Mouse (Mus musculus) hindbrain, embryonic 11.5 days (tissue): ENCODE data around the gene Kcnj6. TPM values are rescaled to one million over a fixed set of nuclear protein-coding genes. Genes with fewer than 3 reads are reported as not detected.
A peak's percentile ranks its signal among the peaks of the same experiment; 100 is the strongest.

Source experiments
- ATAC-seq: fragments of 200-750 bp; cut with Nextera tagmentation; 2 replicates; pipeline ENCODE4 v1.8.0; 2017; ENCODE audit warnings: mild to moderate bottlenecking, moderate TSS enrichment, moderate library complexity; ENCODE audit not compliant: low FRiP score
- DNase-seq: peaks from one replicate; pipeline ENCODE4 v3.0.0-alpha.2; 2015; ENCODE audit warnings: low spot score
- H3K27ac ChIP-seq: fragments of 300-500 bp; sonication (generic); 2 replicates; pipeline ENCODE4 v1.5.1; 2014; ENCODE audit warnings: mild to moderate bottlenecking, low read depth, low read length
- H3K27me3 ChIP-seq: fragments of 300-500 bp; sonication (generic); 2 replicates; pipeline ENCODE4 v1.6.1; 2014; ENCODE audit warnings: mild to moderate bottlenecking, low read length, moderate library complexity, mixed read lengths; ENCODE audit not compliant: control insufficient read depth, insufficient read depth
- H3K36me3 ChIP-seq: fragments of 300-500 bp; sonication (generic); 2 replicates; pipeline ENCODE4 v1.6.1; 2014; ENCODE audit warnings: mild to moderate bottlenecking, low read length, moderate library complexity, mixed read lengths; ENCODE audit not compliant: control insufficient read depth, insufficient read depth
- H3K4me1 ChIP-seq: fragments of 300-500 bp; sonication (generic); replicated peaks from 2 replicates; pipeline ENCODE4 v1.6.1; 2014; ENCODE audit warnings: low read length, mixed read lengths; ENCODE audit not compliant: control insufficient read depth, insufficient read depth
- H3K4me2 ChIP-seq: fragments of 300-500 bp; sonication (generic); replicated peaks from 2 replicates; pipeline ENCODE4 v1.6.1; 2014; ENCODE audit warnings: mild to moderate bottlenecking, low read depth, low read length
- H3K4me3 ChIP-seq: fragments of 300-500 bp; sonication (generic); 2 replicates; pipeline ENCODE4 v1.5.1; 2014; ENCODE audit warnings: low read depth, low read length
- H3K9ac ChIP-seq: fragments of 300-500 bp; sonication (generic); 2 replicates; pipeline ENCODE4 v1.6.1; 2014; ENCODE audit warnings: low read depth, low read length
- H3K9me3 ChIP-seq: fragments of 300-500 bp; sonication (generic); 2 replicates; pipeline ENCODE4 v1.6.1; 2016; ENCODE audit warnings: low read length; ENCODE audit not compliant: control insufficient read depth
- WGBS: fragments of 180-500 bp; shearing (Covaris S2); extraction: QIAGEN DNeasy Blood & Tissue Kit; methylation state at CpG from one replicate; pipeline ENCODE4 v1.1.7; 2014; 5-methylcytosine and 5-hydroxymethylcytosine counted together
- polyA plus RNA-seq: library from polyadenylated mRNA; unstranded; fragments of >200 nt; fragmentation: Nextera tagmentation; extraction: Ambion mirVana; gene quantifications from 2 replicates; pipeline ENCODE4 v1.2.1, GENCODE M21; 2014

Kcnj6 gene
- polyA plus RNA-seq, 1 experiment from 2014 or later, result 0.08 TPM

- Histone ChIP-seq H3K27me3 (0 out of 2 replicates have a peak, but pooled peaks cover 2% of the 10 kb centered on the region), H3K4me3 (no peak overlapping the region), H3K9me3 (no peaks in the 10 kb centered on the region), H3K9ac (no peak overlapping the region), H3K4me2 (no peak overlapping the region), H3K27ac (no peak overlapping the region), H3K36me3 (no peaks in the 10 kb centered on the region), H3K4me1 (no peaks in the 10 kb centered on the region)
- DNase-seq (no peak), ATAC-seq (no peak)
- WGBS, result 82% methylated on average over 7 of the region's 7 CpGs
Observed at GRCm38 (mm10) chr16:94793041-94793440, 204.5 kb downstream of the Kcnj6 start.

GRCm38 (mm10) chr16:94789958-94790357, 207.5 kb downstream of the Kcnj6 start:
- H3K4me1 ChIP-seq, result no peaks in the 10 kb centered on the region
- no peaks in the 10 kb centered on the region for H3K36me3 ChIP-seq
- 0 out of 2 replicates have a peak, but pooled peaks cover 2% of the 10 kb centered on the region for H3K27me3 ChIP-seq
- ATAC-seq (no peak), DNase-seq (peak; percentile 54)
- no peak overlapping the region for H3K9ac ChIP-seq
- H3K27ac ChIP-seq, result no peak overlapping the region
- no peak overlapping the region for H3K4me2 ChIP-seq
- H3K9me3 ChIP-seq, result no peaks in the 10 kb centered on the region
- WGBS, result 31% methylated on average over 6 of the region's 6 CpGs
- H3K4me3 ChIP-seq, result no peak overlapping the region

- ATAC-seq (no peak), DNase-seq (no peak)
- Histone ChIP-seq H3K4me2 (no peak overlapping the region), H3K9me3 (no peaks in the 10 kb centered on the region), H3K27me3 (0 out of 2 replicates have a peak, but pooled peaks cover 2% of the 10 kb centered on the region), H3K36me3 (no peaks in the 10 kb centered on the region), H3K4me1 (no peaks in the 10 kb centered on the region), H3K27ac (no peak overlapping the region), H3K4me3 (no peak overlapping the region), H3K9ac (no peak overlapping the region)
- 90% methylated on average over 7 of the region's 7 CpGs for WGBS
Observed at GRCm38 (mm10) chr16:94788716-94789115, 208.8 kb downstream of the Kcnj6 start.

GRCm38 (mm10) chr16:94788165-94788564, 209.3 kb downstream of the Kcnj6 start:
- H3K9me3 ChIP-seq, result no peaks in the 10 kb centered on the region
- 0 out of 2 replicates have a peak, but pooled peaks cover 2% of the 10 kb centered on the region for H3K27me3 ChIP-seq
- no peaks in the 10 kb centered on the region for H3K36me3 ChIP-seq
- H3K9ac ChIP-seq, result no peak overlapping the region
- 7% methylated on average over 16 of the region's 16 CpGs for WGBS
- no peak overlapping the region for H3K4me2 ChIP-seq
- H3K4me3 ChIP-seq, result no peak overlapping the region
- H3K27ac ChIP-seq, result no peak overlapping the region
- H3K4me1 ChIP-seq, result no peaks in the 10 kb centered on the region
- ATAC-seq (no peak), DNase-seq (peak; percentile 83)

GRCm38 (mm10) chr16:94785873-94786272, 211.6 kb downstream of the Kcnj6 start:
- ATAC-seq, result no peak
- H3K27ac ChIP-seq, result no peak overlapping the region
- 73% methylated on average over 5 of the region's 5 CpGs for WGBS

GRCm38 (mm10) chr16:94783696-94784095, 213.8 kb downstream of the Kcnj6 start:
- no peak overlapping the region for H3K4me3 ChIP-seq
- H3K27me3 ChIP-seq, result 0 out of 2 replicates have a peak, but pooled peaks cover 6% of the 10 kb centered on the region
- H3K9ac ChIP-seq, result no peak overlapping the region
- DNase-seq (peak; percentile 36), ATAC-seq (no peak)
- H3K9me3 ChIP-seq, result no peaks in the 10 kb centered on the region
- no peak overlapping the region for H3K27ac ChIP-seq
- 0 out of 2 replicates have a peak, but pooled peaks cover 2% of the 10 kb centered on the region for H3K4me1 ChIP-seq
- no peaks in the 10 kb centered on the region for H3K36me3 ChIP-seq
- no peak overlapping the region for H3K4me2 ChIP-seq
- WGBS, result 64% methylated on average over 7 of the region's 7 CpGs

More at GRCm38 (mm10) chr16:94785873-94786272, 211.6 kb downstream of the Kcnj6 start:
- H3K4me3 ChIP-seq, result no peak overlapping the region
- H3K4me1 ChIP-seq, result 0 out of 2 replicates have a peak, but pooled peaks cover 2% of the 10 kb centered on the region
- H3K27me3 ChIP-seq, result 0 out of 2 replicates have a peak, but pooled peaks cover 2% of the 10 kb centered on the region
- DNase-seq, result no peak
- no peaks in the 10 kb centered on the region for H3K9me3 ChIP-seq
- H3K36me3 ChIP-seq, result no peaks in the 10 kb centered on the region
- no peak overlapping the region for H3K9ac ChIP-seq
- H3K4me2 ChIP-seq, result no peak overlapping the region

GRCm38 (mm10) chr16:94782110-94782946, 215.2 kb downstream of the Kcnj6 start:
- H3K27ac ChIP-seq, result no peak overlapping the region
- H3K9ac ChIP-seq, result no peak overlapping the region
- no peaks in the 10 kb centered on the region for H3K9me3 ChIP-seq
- 0 out of 2 replicates have a peak, but pooled peaks cover 4% of the 10 kb centered on the region for H3K27me3 ChIP-seq
- no peak overlapping the region for H3K4me3 ChIP-seq
- no peak overlapping the region for H3K4me2 ChIP-seq
- WGBS, result 71% methylated on average over 24 of the region's 24 CpGs
- ATAC-seq (no peak), DNase-seq (peak; percentile 27)
- H3K36me3 ChIP-seq, result no peaks in the 10 kb centered on the region
- 0 out of 2 replicates have a peak, but pooled peaks cover 2% of the 10 kb centered on the region for H3K4me1 ChIP-seq

- Histone ChIP-seq H3K4me2 (no peak overlapping the region), H3K9ac (no peak overlapping the region), H3K4me1 (no peaks in the 10 kb centered on the region), H3K4me3 (no peak overlapping the region), H3K9me3 (no peaks in the 10 kb centered on the region), H3K27ac (no peak overlapping the region), H3K27me3 (no peaks in the 10 kb centered on the region), H3K36me3 (no peaks in the 10 kb centered on the region)
- 84% methylated on average over 5 of the region's 5 CpGs for WGBS
- ATAC-seq, result no peak
- no peak for DNase-seq
Observed at GRCm38 (mm10) chr16:94773928-94774327, 223.6 kb downstream of the Kcnj6 start.

- no peaks in the 10 kb centered on the region for H3K4me1 ChIP-seq
- H3K4me3 ChIP-seq, result no peak overlapping the region
- H3K4me2 ChIP-seq, result no peak overlapping the region
- H3K9ac ChIP-seq, result no peak overlapping the region
- no peak for DNase-seq
- H3K27ac ChIP-seq, result no peak overlapping the region
- 82% methylated on average over 6 of the region's 6 CpGs for WGBS
- no peaks in the 10 kb centered on the region for H3K36me3 ChIP-seq
- H3K9me3 ChIP-seq, result no peaks in the 10 kb centered on the region
- no peaks in the 10 kb centered on the region for H3K27me3 ChIP-seq
- ATAC-seq, result no peak
Observed at GRCm38 (mm10) chr16:94767606-94768005, 229.9 kb downstream of the Kcnj6 start.
